Mouse (Mus musculus) CH12.LX (cell line): ENCODE measurements around the gene Sgca. TPM values are rescaled to one million over a fixed set of nuclear protein-coding genes. Genes with fewer than 3 reads are reported as not detected.
A peak's percentile ranks its signal among the peaks of the same experiment; 100 is the strongest.

ENCODE experiments used
- DNase-seq: peaks from one replicate; pipeline ENCODE4 v3.0.0-alpha.2; 2013; ENCODE audit errors: extremely low read depth
- H3K27ac ChIP-seq: 2 replicates; pipeline ENCODE4 v1.5.1; 2012; ENCODE audit warnings: low read depth, mild to moderate bottlenecking, control low read depth, moderate library complexity; ENCODE audit not compliant: insufficient read depth
- H3K27me3 ChIP-seq: replicated peaks from 2 replicates; pipeline ENCODE3; 2012; ENCODE audit warnings: inconsistent platforms
- H3K36me3 ChIP-seq, 2 experiments: replicated peaks in 1 of 2; 2 replicates each; pipeline versions ENCODE3 to v1.6.1; 2012; ENCODE audit warnings: inconsistent platforms in 1 of 2, low read length in 1 of 2, mild to moderate bottlenecking in 1 of 2, mixed read lengths in 1 of 2, moderate library complexity in 1 of 2; ENCODE audit not compliant: control insufficient read depth in 1 of 2, insufficient read depth in 1 of 2
- H3K4me1 ChIP-seq, 2 experiments: 2 replicates each; pipeline ENCODE4 v1.6.1; 2012; ENCODE audit warnings: inconsistent platforms in 1 of 2, moderate library complexity in 1 of 2; ENCODE audit not compliant: insufficient read depth in 2 of 2, control insufficient read depth in 1 of 2
- H3K4me2 ChIP-seq: 2 replicates; pipeline ENCODE4 v1.6.1; 2012; ENCODE audit warnings: low read depth, mild to moderate bottlenecking, control low read depth; ENCODE audit not compliant: poor library complexity, insufficient read depth, severe bottlenecking
- H3K4me3 ChIP-seq, 3 experiments: fragments of 150-350 bp in 1 of 3; sonication (generic) in 1 of 3; replicated peaks in 1 of 3; 2 replicates each; pipeline versions ENCODE3 to v1.5.1; 2011 to 2012; ENCODE audit warnings: low read depth in 2 of 3, low read length in 2 of 3, mild to moderate bottlenecking in 2 of 3, moderate library complexity in 2 of 3, control low read depth in 1 of 3, improper control_type of control experiment in 1 of 3, inconsistent platforms in 1 of 3, mixed read lengths in 1 of 3; ENCODE audit not compliant: poor library complexity in 1 of 3
- H3K79me2 ChIP-seq: replicated peaks from 2 replicates; pipeline ENCODE4 v1.6.1; 2012; ENCODE audit warnings: mild to moderate bottlenecking, moderate library complexity; ENCODE audit not compliant: control insufficient read depth, poor library complexity, insufficient read depth, severe bottlenecking; ENCODE audit errors: extremely low read depth
- H3K9ac ChIP-seq: 2 replicates; pipeline ENCODE4 v1.6.1; 2012; ENCODE audit warnings: low read depth, mild to moderate bottlenecking, control low read depth, moderate library complexity; ENCODE audit not compliant: insufficient read depth
- H3K9me3 ChIP-seq: replicated peaks from 2 replicates; pipeline ENCODE3; 2012; ENCODE audit warnings: low read length, inconsistent platforms, mixed read lengths
- CHD1 ChIP-seq: IDR thresholded peaks from 2 replicates; pipeline ENCODE4 v1.6.1; 2012; ENCODE audit warnings: low read depth, low read length, improper control_type of control experiment, inconsistent platforms
- CHD2 ChIP-seq: IDR thresholded peaks from 2 replicates; pipeline ENCODE4 v1.6.1; 2011; ENCODE audit warnings: low read length, improper control_type of control experiment
- CTCF ChIP-seq, 2 experiments: IDR thresholded peaks in 1 of 2; conservative IDR thresholded peaks in 1 of 2; 2 replicates each; pipeline ENCODE4 v1.5.1; 2011 to 2012; ENCODE audit warnings: low read depth in 2 of 2, low read length in 2 of 2, improper control_type of control experiment in 1 of 2, inconsistent platforms in 1 of 2, mild to moderate bottlenecking in 1 of 2, moderate library complexity in 1 of 2
- E2F4 ChIP-seq: IDR thresholded peaks from 2 replicates; pipeline ENCODE4 v1.6.1; 2011; ENCODE audit warnings: low read depth, low read length, improper control_type of control experiment; ENCODE audit not compliant: insufficient replicate concordance
- EP300 ChIP-seq: IDR thresholded peaks from 2 replicates; pipeline ENCODE4 v1.6.1; 2011; ENCODE audit warnings: low read length, improper control_type of control experiment
- ETS1 ChIP-seq: conservative IDR thresholded peaks from 2 replicates; pipeline ENCODE4 v1.6.1; 2012; ENCODE audit warnings: low read depth, mild to moderate bottlenecking, inconsistent platforms, low read length, improper control_type of control experiment, moderate library complexity
- GABPA ChIP-seq: IDR thresholded peaks from 2 replicates; pipeline ENCODE4 v1.6.1; 2012; ENCODE audit warnings: low read depth, low read length, improper control_type of control experiment, inconsistent platforms; ENCODE audit not compliant: insufficient replicate concordance
- HCFC1 ChIP-seq: IDR thresholded peaks from 2 replicates; pipeline ENCODE4 v1.6.1; 2012; ENCODE audit warnings: low read depth, mild to moderate bottlenecking, inconsistent platforms, low read length, improper control_type of control experiment
- IRF4 ChIP-seq: IDR thresholded peaks from 2 replicates; pipeline ENCODE4 v1.6.1; 2014; ENCODE audit warnings: low read depth, mild to moderate bottlenecking, inconsistent platforms, low read length, improper control_type of control experiment
- JUN ChIP-seq: IDR thresholded peaks from 2 replicates; pipeline ENCODE4 v1.6.1; 2011; ENCODE audit warnings: low read depth, mild to moderate bottlenecking, low read length, improper control_type of control experiment, moderate library complexity; ENCODE audit not compliant: insufficient read depth
- JUND ChIP-seq: conservative IDR thresholded peaks from 2 replicates; pipeline ENCODE4 v1.6.1; 2011; ENCODE audit warnings: low read depth, low read length, improper control_type of control experiment
- KAT2A ChIP-seq: IDR thresholded peaks from 2 replicates; pipeline ENCODE4 v1.6.1; 2012; ENCODE audit warnings: low read length, improper control_type of control experiment, inconsistent platforms; ENCODE audit not compliant: insufficient replicate concordance
- MAFK ChIP-seq: IDR thresholded peaks from 2 replicates; pipeline ENCODE4 v1.6.1; 2011; ENCODE audit warnings: low read length, improper control_type of control experiment; ENCODE audit not compliant: insufficient replicate concordance
- MAX ChIP-seq: IDR thresholded peaks from 2 replicates; pipeline ENCODE4 v1.6.1; 2011; ENCODE audit warnings: low read length, improper control_type of control experiment
- MAZ ChIP-seq: IDR thresholded peaks from 2 replicates; pipeline ENCODE4 v1.6.1; 2012; ENCODE audit warnings: low read depth, mild to moderate bottlenecking, inconsistent platforms, low read length, improper control_type of control experiment, moderate library complexity
- MEF2A ChIP-seq: IDR thresholded peaks from 2 replicates; pipeline ENCODE4 v1.6.1; 2014; ENCODE audit warnings: low read depth, mild to moderate bottlenecking, inconsistent platforms, low read length, improper control_type of control experiment, borderline replicate concordance
- MXI1 ChIP-seq: IDR thresholded peaks from 2 replicates; pipeline ENCODE4 v1.6.1; 2011; ENCODE audit warnings: mild to moderate bottlenecking, low read depth, low read length, improper control_type of control experiment
- MYC ChIP-seq: IDR thresholded peaks from 2 replicates; pipeline ENCODE4 v1.6.1; 2011; ENCODE audit warnings: low read depth, mild to moderate bottlenecking, improper control_type of control experiment, low read length
- NELFE ChIP-seq: IDR thresholded peaks from 2 replicates; pipeline ENCODE4 v1.6.1; 2011; ENCODE audit warnings: low read depth, low read length, improper control_type of control experiment
- POLR2A ChIP-seq: IDR thresholded peaks from 2 replicates; pipeline ENCODE4 v1.6.1; 2011; ENCODE audit warnings: low read depth, mild to moderate bottlenecking, improper control_type of control experiment, low read length
- POLR2AphosphoS2 ChIP-seq: IDR thresholded peaks from 2 replicates; pipeline ENCODE4 v1.6.1; 2011; ENCODE audit warnings: low read depth, low read length, improper control_type of control experiment
- RCOR1 ChIP-seq: conservative IDR thresholded peaks from 2 replicates; pipeline ENCODE4 v1.6.1; 2012; ENCODE audit warnings: low read depth, mild to moderate bottlenecking, inconsistent platforms, low read length, improper control_type of control experiment
- SIN3A ChIP-seq: IDR thresholded peaks from 2 replicates; pipeline ENCODE4 v1.6.1; 2012; ENCODE audit warnings: low read length, improper control_type of control experiment, inconsistent platforms
- SMC3 ChIP-seq: IDR thresholded peaks from 2 replicates; pipeline ENCODE4 v1.6.1; 2011; ENCODE audit warnings: low read depth, low read length, improper control_type of control experiment
- TCF12 ChIP-seq: IDR thresholded peaks from 2 replicates; pipeline ENCODE4 v1.6.1; 2014; ENCODE audit warnings: low read depth, mild to moderate bottlenecking, inconsistent platforms, low read length, improper control_type of control experiment
- ZC3H11A ChIP-seq: IDR thresholded peaks from 2 replicates; pipeline ENCODE4 v1.6.1; 2012; ENCODE audit warnings: low read depth, mild to moderate bottlenecking, inconsistent platforms, low read length, improper control_type of control experiment
- ZKSCAN1 ChIP-seq: IDR thresholded peaks from 2 replicates; pipeline ENCODE4 v1.6.1; 2012; ENCODE audit warnings: low read depth, inconsistent platforms, low read length, improper control_type of control experiment, borderline replicate concordance
- ZMIZ1 ChIP-seq: IDR thresholded peaks from 2 replicates; pipeline ENCODE4 v1.6.1; 2012; ENCODE audit warnings: low read depth, mild to moderate bottlenecking, inconsistent platforms, low read length, improper control_type of control experiment
- ZNF384 ChIP-seq: IDR thresholded peaks from 2 replicates; pipeline ENCODE4 v1.6.1; 2012; ENCODE audit warnings: low read depth, low read length, improper control_type of control experiment, inconsistent platforms
- dilution Hi-C: fragments of 300-500 bp; cut with MboI; formaldehyde crosslinking; loops from 2 replicates; pipeline ENCODE4 v1.14.3; 2020; ENCODE audit warnings: low sequenced_read_pairs; ENCODE audit not compliant: extremely low pct_unique_long_range_greater_than_20kb, extremely low pct_ligation_motif_present
- in situ Hi-C: fragments of 300-500 bp; cut with MboI; formaldehyde crosslinking; loops from 3 replicates; pipeline ENCODE4 v1.14.3; 2019; ENCODE audit warnings: low sequenced_read_pairs, low pct_ligation_motif_present, low pct_unique_long_range_greater_than_20kb, mixed read lengths
- polyA plus RNA-seq: library from polyadenylated mRNA; unstranded; fragments of >175 nt; gene quantifications from 2 replicates; pipeline ENCODE4 v1.2.1, GENCODE M21; 2012; ENCODE audit warnings: low read depth; ENCODE audit not compliant: insufficient read length
- total RNA-seq, 2 experiments: library from RNA; depleted of rRNA; stranded (reverse); fragments of 300-350 nt in 1 of 2; fragments of >200 nt in 1 of 2; gene quantifications; 2 replicates each; pipeline ENCODE4 v1.2.3; 2012 to 2014

Sgca gene
- total and polyA plus RNA-seq, 3 experiments, result 0.08 to 0.39 TPM; not detected in 1

DNA sequence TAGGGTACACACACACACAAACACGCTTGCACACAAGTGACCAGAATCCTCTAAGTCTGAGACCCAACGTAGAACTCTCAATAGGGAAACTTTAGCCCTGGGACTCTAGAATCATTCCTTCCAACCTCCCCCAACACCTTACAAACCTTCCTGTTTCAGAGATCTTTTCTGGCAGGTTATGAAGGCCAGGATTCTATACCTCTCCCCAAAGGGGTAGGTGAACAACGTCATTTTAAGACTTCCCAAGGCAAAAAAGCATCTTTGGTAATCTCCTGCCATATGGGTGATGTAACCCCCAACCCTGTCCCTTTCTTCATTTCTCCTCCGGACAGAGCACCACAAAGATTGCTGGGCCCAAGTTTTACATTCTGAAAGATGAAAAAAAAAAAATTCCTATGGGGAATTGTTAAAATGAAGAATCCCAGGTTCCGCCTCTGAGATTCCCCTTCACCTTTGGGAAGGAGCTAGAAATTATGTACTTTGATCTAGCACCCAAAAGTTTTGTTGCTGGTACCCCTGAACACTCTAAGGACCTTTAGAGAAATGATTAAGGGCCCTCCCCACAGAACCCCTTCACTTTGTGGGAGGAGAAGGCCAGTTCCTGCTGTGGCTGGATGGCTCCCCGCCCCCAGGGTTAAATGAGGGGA is 14.1 kb upstream of the Sgca start:
- Histone ChIP-seq H3K36me3 (peaks cover 0 to 16% of the 10 kb centered on the region in 2 experiments), H3K27me3 (peaks cover 9% of the 10 kb centered on the region), H3K4me1 (peaks cover 25 to 57% of the 10 kb centered on the region in 2 experiments), H3K79me2 (0 out of 2 replicates have a peak, but pooled peaks cover 3% of the 10 kb centered on the region), H3K9me3 (no peaks in the 10 kb centered on the region), H3K9ac (peak overlapping the region; percentile 61), H3K27ac (peak overlapping the region; percentile 12), H3K4me3 (peak overlapping the region; percentile 54 to 65 (median 58)), H3K4me2 (peak overlapping the region; percentile 92)
- TF ChIP-seq MAX, result no peak
- TF ChIP-seq ZNF384, result 0 out of 2 replicates have a peak, but pooled peaks have one; percentile 49
- TF ChIP-seq ZMIZ1, result peak; percentile 69; the same call in 1 of the 2 replicates
- peak; percentile 90; the same call in 1 of the 2 replicates for TF ChIP-seq CHD1
- TF ChIP-seq CTCF (conservative IDR thresholded peaks at IDR 0.05 in 1 of 2, IDR thresholded peaks at IDR 0.05 in 1 of 2; ENCODE audit: low read depth in 2 of 2, low read length in 2 of 2), result no peak
- no peak; the same call in 1 of the 2 replicates for TF ChIP-seq ETS1
- TF ChIP-seq POLR2A, result no peak
- TF ChIP-seq SMC3, result no peak
- dilution Hi-C loops, result no loop called here
- in situ Hi-C loops, result no loop called here
- DNase-seq, result no peak

GRCm38 (mm10) chr11:94989562-94990017 is 13.5 kb upstream of the Sgca start:
- peaks cover 0 to 10% of the 10 kb centered on the region in 2 experiments for H3K36me3 ChIP-seq
- peaks cover 25 to 51% of the 10 kb centered on the region in 2 experiments for H3K4me1 ChIP-seq
- dilution Hi-C loops (no loop called here), in situ Hi-C loops (no loop called here)
- H3K4me2 ChIP-seq, result peak overlapping the region; percentile 92
- 0 out of 2 replicates have a peak, but pooled peaks cover 3% of the 10 kb centered on the region for H3K79me2 ChIP-seq
- peak overlapping the region; percentile 54 to 65 (median 58) for H3K4me3 ChIP-seq
- H3K9ac ChIP-seq, result peak overlapping the region; percentile 61
- no peaks in the 10 kb centered on the region for H3K9me3 ChIP-seq
- peaks cover 11% of the 10 kb centered on the region for H3K27me3 ChIP-seq
- peak; percentile 87 for DNase-seq
- peak overlapping the region; percentile 7; the same call in 1 of the 2 replicates for H3K27ac ChIP-seq
- no peak for TF ChIP-seq GABPA
- peak; percentile 68 for TF ChIP-seq NELFE
- TF ChIP-seq ETS1, result peak; percentile 78
- peak; percentile 74; the same call in 1 of the 2 replicates for TF ChIP-seq MYC
- no peak for TF ChIP-seq JUN
- TF ChIP-seq MEF2A, result peak; percentile 70; the same call in 1 of the 2 replicates
- TF ChIP-seq MXI1, result no peak
- TF ChIP-seq IRF4, result peak; percentile 70; the same call in 1 of the 2 replicates
- TF ChIP-seq CTCF (conservative IDR thresholded peaks at IDR 0.05 in 1 of 2, IDR thresholded peaks at IDR 0.05 in 1 of 2; ENCODE audit: low read depth in 2 of 2, low read length in 2 of 2), result no peak; a peak in 1 of 4 replicates
- TF ChIP-seq JUND, result no peak
- peak; percentile 100 for TF ChIP-seq MAZ
- no peak for TF ChIP-seq ZKSCAN1
- 0 out of 2 replicates have a peak, but pooled peaks have one; percentile 20 for TF ChIP-seq MAFK
- TF ChIP-seq SIN3A, result peak; percentile 100
- TF ChIP-seq ZC3H11A, result no peak
- TF ChIP-seq POLR2AphosphoS2, result no peak
- TF ChIP-seq RCOR1, result 0 out of 2 replicates have a peak, but pooled peaks have one; percentile 32
- TF ChIP-seq POLR2A, result peak; percentile 67
- TF ChIP-seq CHD2, result peak; percentile 89
- TF ChIP-seq E2F4, result no peak
- TF ChIP-seq KAT2A, result 0 out of 2 replicates have a peak, but pooled peaks have one; percentile 27
- peak; percentile 83 for TF ChIP-seq TCF12
- TF ChIP-seq CHD1, result no peak
- TF ChIP-seq EP300, result peak; percentile 48; the same call in 1 of the 2 replicates
- TF ChIP-seq HCFC1, result peak; percentile 83
